Mouse (Mus musculus) gonadal fat pad, adult 2 months (tissue): ENCODE results near the gene Pde10a. TPM values are rescaled to one million over a fixed set of nuclear protein-coding genes. Genes with fewer than 3 reads are reported as not detected.

Experiments
- DNase-seq: peaks from one replicate; pipeline ENCODE4 v3.0.0-alpha.2; 2012; ENCODE audit warnings: low read depth
- polyA plus RNA-seq: library from polyadenylated mRNA; depleted of rRNA; stranded (reverse); fragments of >200 nt; gene quantifications from 2 replicates; pipeline ENCODE4 v1.2.3, GENCODE M21; 2012; rRNA removed

The Pde10a gene
- polyA plus RNA-seq = 1.4 and 2.1 TPM in 2 replicates

GRCm38 (mm10) chr17:8525225-8525721 is at the start of gene Pde10a:
TSS of gene Pde10a (plus strand) at chr17:8525372.
- no peak for DNase-seq

GRCm38 (mm10) chr17:8478554-8478953 is 46.6 kb upstream of the Pde10a start:
- no peak for DNase-seq

GRCm38 (mm10) chr17:8479493-8480128 is 45.6 kb upstream of the Pde10a start:
- no peak for DNase-seq

GRCm38 (mm10) chr17:8481797-8482196 is 43.4 kb upstream of the Pde10a start:
- no peak for DNase-seq

- DNase-seq = no peak
Measured at GRCm38 (mm10) chr17:8482876-8483275, 42.3 kb upstream of the Pde10a start.

GRCm38 (mm10) chr17:8484246-8484645 is 40.9 kb upstream of the Pde10a start:
- no peak for DNase-seq

- DNase-seq = no peak
Measured at GRCm38 (mm10) chr17:8485146-8485545, 40.0 kb upstream of the Pde10a start.

GRCm38 (mm10) chr17:8487824-8488223 is 37.3 kb upstream of the Pde10a start:
- DNase-seq = no peak

- no peak for DNase-seq
Measured at GRCm38 (mm10) chr17:8490971-8491370, 34.2 kb upstream of the Pde10a start.

- DNase-seq = no peak
Measured at GRCm38 (mm10) chr17:8493461-8493860, 31.7 kb upstream of the Pde10a start.

GRCm38 (mm10) chr17:8498151-8498550 is 27.0 kb upstream of the Pde10a start:
- DNase-seq = no peak

GRCm38 (mm10) chr17:8498655-8499054 is 26.5 kb upstream of the Pde10a start:
- no peak for DNase-seq

GRCm38 (mm10) chr17:8499564-8500117 is 25.5 kb upstream of the Pde10a start:
- DNase-seq = no peak

GRCm38 (mm10) chr17:8504381-8504780 is 20.8 kb upstream of the Pde10a start:
- DNase-seq = no peak

- DNase-seq = no peak
Measured at GRCm38 (mm10) chr17:8505669-8506426, 19.3 kb upstream of the Pde10a start.

GRCm38 (mm10) chr17:8506726-8507125 is 18.4 kb upstream of the Pde10a start:
- no peak for DNase-seq

- no peak for DNase-seq
Measured at GRCm38 (mm10) chr17:8507654-8508053, 17.5 kb upstream of the Pde10a start.

GRCm38 (mm10) chr17:8508305-8509141 is 16.6 kb upstream of the Pde10a start:
- DNase-seq = no peak

GRCm38 (mm10) chr17:8516006-8516405 is 9.2 kb upstream of the Pde10a start:
- no peak for DNase-seq

- no peak for DNase-seq
Measured at GRCm38 (mm10) chr17:8523986-8524385, 1.2 kb upstream of the Pde10a start.

- DNase-seq = no peak
Measured at GRCm38 (mm10) chr17:8524387-8525165, 596 bp upstream of the Pde10a start.
